ENCODE assay signal across 7 mouse cellular contexts in genomic region chr13:51844661-51845060, GRCm38 (mm10). TPM values are rescaled to one million over a fixed set of nuclear protein-coding genes. Genes with fewer than 3 reads are reported as not detected.
A peak's percentile ranks its signal among the peaks of the same experiment; 100 is the strongest.
DNase-seq lines count a peak whose midpoint lies in the region; ATAC-seq lines count a peak whose summit lies in the region.

No protein-coding gene starts in this region.

- peaks cover 8% of the 10 kb centered on the region; the same call in 1 of the 2 replicates for H3K27me3 ChIP-seq in heart, embryonic 12.5 days (replicated peaks)
- no peaks in the 10 kb centered on the region for H3K27me3 ChIP-seq in megakaryocyte, embryonic 14.5 days (replicated peaks)

- DNase-seq in CD4-positive helper T cell, adult 2 months (ENCODE audit: low read depth, low spot score) = peak; percentile 84
- peak; percentile 87 for DNase-seq in NIH3T3 (ENCODE audit: low read depth)
- DNase-seq in cerebellum, postnatal 36 days = peak; percentile 70 to 72
- peak; percentile 54 to 63 for DNase-seq in layer of hippocampus, postnatal 36 days
- DNase-seq in spleen, postnatal 10 days (ENCODE audit: low spot score in 2 of 2) = peak; percentile 76 to 87

- peak overlapping the region; percentile 74; the same call in 1 of the 2 replicates for H3K27ac ChIP-seq in heart, embryonic 12.5 days (ENCODE audit: poor library complexity, severe bottlenecking)

- H3K9me3 ChIP-seq in heart, embryonic 12.5 days (replicated peaks) = no peaks in the 10 kb centered on the region
- H3K9me3 ChIP-seq in megakaryocyte, embryonic 14.5 days = no peaks in the 10 kb centered on the region

- peak overlapping the region; percentile 88 for H3K4me2 ChIP-seq in heart, embryonic 12.5 days

- peaks cover 44% of the 10 kb centered on the region for H3K4me1 ChIP-seq in heart, embryonic 12.5 days (replicated peaks)
- peaks cover 63% of the 10 kb centered on the region for H3K4me1 ChIP-seq in megakaryocyte, embryonic 14.5 days

- no peaks in the 10 kb centered on the region for H3K36me3 ChIP-seq in heart, embryonic 12.5 days
- peaks cover 19% of the 10 kb centered on the region for H3K36me3 ChIP-seq in megakaryocyte, embryonic 14.5 days (replicated peaks; ENCODE audit: low read length)

- 0 out of 2 replicates have a peak overlapping the region, but pooled peaks have one; percentile 77 for H3K9ac ChIP-seq in heart, embryonic 12.5 days

- 13% methylated on average over 10 of the region's 10 CpGs for WGBS in heart, embryonic 12.5 days

- H3K4me3 ChIP-seq in heart, embryonic 12.5 days = peak overlapping the region; percentile 62; the same call in 1 of the 2 replicates
- H3K4me3 ChIP-seq in megakaryocyte, embryonic 14.5 days (replicated peaks) = peak overlapping the region; percentile 62

- ATAC-seq in heart, embryonic 12.5 days (ENCODE audit: insufficient number of reproducible peaks, low FRiP score) = no peak

RNA-seq across cellular contexts. Expression of gene Gadd45g, which starts 1.8 kb away (rescaled TPM):
- 58.9 and 64.4 TPM in 2 replicates for polyA plus RNA-seq in heart, embryonic 12.5 days (2016; fragmentation: Nextera tagmentation; extraction: Ambion mirVana)
- total RNA-seq in layer of hippocampus, postnatal 36 days (2021) = 10 to 100 TPM; 19.9 to 22.3 TPM
- polyA plus RNA-seq in megakaryocyte, embryonic 14.5 days (2012; ENCODE audit: insufficient read depth, low replicate concordance) = 115 and 668 TPM in 2 replicates

RNA-seq across cellular contexts. Expression of gene Sema4d, which starts 51.1 kb away (rescaled TPM):
- 17.3 and 17.4 TPM in 2 replicates for polyA plus RNA-seq in heart, embryonic 12.5 days (2016; fragmentation: Nextera tagmentation; extraction: Ambion mirVana)
- total RNA-seq in layer of hippocampus, postnatal 36 days (2021) = 100 to 1,000 TPM in 1 of 2 experiments, 10 to 100 TPM in 1; 96.5 to 108 TPM
- 55.2 and 58.6 TPM in 2 replicates for polyA plus RNA-seq in megakaryocyte, embryonic 14.5 days (2012; ENCODE audit: insufficient read depth, low replicate concordance)
